Mouse (Mus musculus) kidney, embryonic 16.5 days (tissue): ENCODE measurements around the gene Supt3. TPM values are rescaled to one million over a fixed set of nuclear protein-coding genes. Genes with fewer than 3 reads are reported as not detected.

Experiments used
- ATAC-seq: fragments of 200-750 bp; cut with Nextera tagmentation; 2 replicates; pipeline ENCODE4 v1.8.0; 2017; ENCODE audit warnings: moderate TSS enrichment; ENCODE audit not compliant: low FRiP score, low TSS enrichment
- H3K27ac ChIP-seq: fragments of 300-500 bp; sonication (generic); 2 replicates; pipeline ENCODE4 v1.5.1; 2014; ENCODE audit warnings: low read length
- H3K27me3 ChIP-seq: fragments of 300-500 bp; sonication (generic); 2 replicates; pipeline ENCODE4 v1.6.1; 2014; ENCODE audit warnings: low read length, control low read depth, mixed read lengths; ENCODE audit not compliant: insufficient read depth
- H3K36me3 ChIP-seq: fragments of 300-500 bp; sonication (generic); 2 replicates; pipeline ENCODE4 v1.6.1; 2014; ENCODE audit warnings: low read length, control low read depth, mixed read lengths; ENCODE audit not compliant: insufficient read depth
- H3K4me1 ChIP-seq: fragments of 300-500 bp; sonication (generic); 2 replicates; pipeline ENCODE4 v1.6.1; 2014; ENCODE audit warnings: low read length, control low read depth, mixed read lengths; ENCODE audit not compliant: insufficient read depth
- H3K4me2 ChIP-seq: fragments of 300-500 bp; sonication (generic); replicated peaks from 2 replicates; pipeline ENCODE4 v1.6.1; 2014; ENCODE audit warnings: low read depth, low read length
- H3K4me3 ChIP-seq: fragments of 300-500 bp; sonication (generic); 2 replicates; pipeline ENCODE4 v1.5.1; 2014; ENCODE audit warnings: mild to moderate bottlenecking, low read length
- H3K9ac ChIP-seq: fragments of 300-500 bp; sonication (generic); replicated peaks from 2 replicates; pipeline ENCODE4 v1.6.1; 2014; ENCODE audit warnings: low read length
- H3K9me3 ChIP-seq: fragments of 300-500 bp; sonication (generic); 2 replicates; pipeline ENCODE4 v1.6.1; 2016; ENCODE audit warnings: low read length, control low read depth
- WGBS: fragments of 180-500 bp; shearing (Covaris S2); extraction: QIAGEN DNeasy Blood & Tissue Kit; methylation state at CpG from one replicate; pipeline ENCODE4 v1.1.7; 2014; 5-methylcytosine and 5-hydroxymethylcytosine counted together
- polyA plus RNA-seq: library from polyadenylated mRNA; unstranded; fragments of >200 nt; fragmentation: Nextera tagmentation; extraction: Ambion mirVana; gene quantifications from 2 replicates; pipeline ENCODE4 v1.2.1, GENCODE M21; 2015

Gene Supt3
- polyA plus RNA-seq, 1 experiment from 2014 or later: 20.7 TPM

- no peak overlapping the region for H3K9ac ChIP-seq
- ATAC-seq: no peak
- 29% methylated on average over 6 of the region's 6 CpGs for WGBS
- H3K4me3 ChIP-seq: no peak overlapping the region
- no peaks in the 10 kb centered on the region for H3K36me3 ChIP-seq
- no peaks in the 10 kb centered on the region for H3K27me3 ChIP-seq
- H3K4me1 ChIP-seq: peaks cover 3% of the 10 kb centered on the region; the same call in 1 of the 2 replicates
- H3K9me3 ChIP-seq: no peaks in the 10 kb centered on the region
- no peak overlapping the region for H3K27ac ChIP-seq
- no peak overlapping the region for H3K4me2 ChIP-seq
Measured at GRCm38 (mm10) chr17:45032209-45032608, 255.3 kb downstream of the Supt3 start.

GRCm38 (mm10) chr17:45033617-45034016 lies 256.7 kb downstream of the Supt3 start:
- H3K9ac ChIP-seq: no peak overlapping the region
- WGBS: 45% methylated on average over 7 of the region's 7 CpGs

DNA sequence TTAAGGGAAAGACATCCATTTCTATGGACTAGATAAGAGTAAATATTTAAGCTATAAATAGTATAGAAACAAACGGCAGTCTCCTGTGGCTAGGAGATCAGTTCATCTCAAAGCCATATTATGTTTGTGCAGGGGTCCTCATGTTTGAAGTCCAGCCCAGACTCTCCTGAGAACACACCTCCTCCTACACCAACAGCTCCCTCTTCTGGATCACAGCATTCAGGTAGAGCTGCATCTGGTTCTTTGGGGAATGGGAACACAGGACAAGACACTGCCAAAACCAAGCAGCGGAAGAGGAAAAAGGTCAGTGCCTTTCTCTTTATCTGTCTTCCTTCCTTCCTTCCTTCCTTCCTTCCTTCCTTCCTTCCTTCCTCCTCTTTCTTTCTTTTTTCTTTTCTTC lies 264.1 kb downstream of the Supt3 start:
- no peak overlapping the region for H3K4me2 ChIP-seq
- 79% methylated on average over 2 of the region's 2 CpGs for WGBS

More at GRCm38 (mm10) chr17:45033617-45034016, 256.7 kb downstream of the Supt3 start:
- H3K36me3 ChIP-seq: no peaks in the 10 kb centered on the region; the same call in 1 of the 2 replicates
- no peak overlapping the region for H3K4me3 ChIP-seq
- H3K4me2 ChIP-seq: no peak overlapping the region
- H3K27me3 ChIP-seq: no peaks in the 10 kb centered on the region
- ATAC-seq: no peak
- peaks cover 3% of the 10 kb centered on the region; the same call in 1 of the 2 replicates for H3K4me1 ChIP-seq
- no peaks in the 10 kb centered on the region for H3K9me3 ChIP-seq
- no peak overlapping the region for H3K27ac ChIP-seq

GRCm38 (mm10) chr17:45045804-45046203 lies 268.9 kb downstream of the Supt3 start:
- Histone ChIP-seq H3K27ac (no peak overlapping the region), H3K27me3 (no peaks in the 10 kb centered on the region), H3K9ac (no peak overlapping the region), H3K4me2 (no peak overlapping the region), H3K36me3 (0 out of 2 replicates have a peak, but pooled peaks cover 3% of the 10 kb centered on the region), H3K9me3 (no peaks in the 10 kb centered on the region; the same call in 1 of the 2 replicates), H3K4me3 (no peak overlapping the region), H3K4me1 (no peaks in the 10 kb centered on the region)
- ATAC-seq: no peak

More for the DNA sequence above, 264.1 kb downstream of the Supt3 start:
- ATAC-seq: no peak
- Histone ChIP-seq H3K4me1 (no peaks in the 10 kb centered on the region), H3K4me3 (no peak overlapping the region), H3K36me3 (peaks cover 3% of the 10 kb centered on the region; the same call in 1 of the 2 replicates), H3K27me3 (no peaks in the 10 kb centered on the region), H3K27ac (no peak overlapping the region), H3K9me3 (no peaks in the 10 kb centered on the region; the same call in 1 of the 2 replicates), H3K9ac (no peak overlapping the region)

GRCm38 (mm10) chr17:45046583-45046982 lies 269.6 kb downstream of the Supt3 start:
- H3K27me3 ChIP-seq: no peaks in the 10 kb centered on the region
- H3K4me1 ChIP-seq: no peaks in the 10 kb centered on the region
- H3K9ac ChIP-seq: no peak overlapping the region
- 98% methylated on average over 3 of the region's 3 CpGs for WGBS
- ATAC-seq: no peak
- H3K36me3 ChIP-seq: 0 out of 2 replicates have a peak, but pooled peaks cover 3% of the 10 kb centered on the region
- no peak overlapping the region for H3K4me2 ChIP-seq
- no peak overlapping the region for H3K4me3 ChIP-seq
- H3K27ac ChIP-seq: no peak overlapping the region
- no peaks in the 10 kb centered on the region; the same call in 1 of the 2 replicates for H3K9me3 ChIP-seq

DNA sequence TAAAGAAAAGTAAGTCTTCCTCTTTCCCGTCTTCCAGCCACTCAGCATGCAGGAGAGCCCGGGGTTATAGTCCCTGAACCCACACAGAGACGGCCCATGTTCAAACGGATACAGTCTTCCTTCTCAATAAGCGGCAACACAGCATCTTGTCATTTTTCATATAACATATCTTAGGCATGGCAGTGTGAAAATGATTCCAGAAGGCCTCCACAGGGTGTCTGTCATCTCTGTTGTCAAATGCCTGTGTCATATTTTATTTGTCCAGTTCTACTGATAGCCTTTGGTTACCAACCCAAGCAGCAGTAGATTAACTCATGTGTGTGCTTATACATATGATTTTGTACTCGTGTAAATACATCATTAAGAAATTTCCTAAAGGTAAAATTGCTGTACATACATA lies 270.3 kb downstream of the Supt3 start:
- ATAC-seq: no peak

DNA sequence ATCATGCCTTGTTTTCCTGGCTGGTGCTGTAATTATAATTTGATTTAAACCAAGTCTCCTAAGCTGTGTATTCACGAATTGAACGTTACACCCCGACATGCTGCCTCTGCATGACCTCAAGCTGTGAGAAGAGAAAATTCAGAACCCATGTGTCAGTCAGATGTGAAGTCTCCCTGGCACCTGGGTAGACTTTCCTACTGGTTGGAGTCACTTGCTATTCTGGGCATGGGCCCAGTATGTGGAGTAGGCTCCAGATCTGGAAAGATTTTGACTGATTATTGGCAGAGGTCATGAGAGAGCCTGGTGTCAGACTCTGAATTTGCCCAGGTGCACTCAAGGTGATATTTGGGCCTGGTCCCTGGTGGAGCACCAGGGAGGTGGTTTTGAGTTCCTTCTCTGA lies 275.0 kb downstream of the Supt3 start:
- Histone ChIP-seq H3K9me3 (no peaks in the 10 kb centered on the region), H3K9ac (no peak overlapping the region), H3K4me1 (no peaks in the 10 kb centered on the region), H3K4me3 (no peak overlapping the region), H3K27ac (no peak overlapping the region), H3K4me2 (no peak overlapping the region), H3K27me3 (no peaks in the 10 kb centered on the region), H3K36me3 (no peaks in the 10 kb centered on the region)
- 88% methylated on average over 3 of the region's 3 CpGs for WGBS
- ATAC-seq: no peak

More for the DNA sequence above, 270.3 kb downstream of the Supt3 start:
- 91% methylated on average over 6 of the region's 6 CpGs for WGBS
- Histone ChIP-seq H3K27ac (no peak overlapping the region), H3K9me3 (no peaks in the 10 kb centered on the region; the same call in 1 of the 2 replicates), H3K36me3 (0 out of 2 replicates have a peak, but pooled peaks cover 3% of the 10 kb centered on the region), H3K9ac (no peak overlapping the region), H3K4me3 (no peak overlapping the region), H3K4me2 (no peak overlapping the region), H3K4me1 (no peaks in the 10 kb centered on the region), H3K27me3 (no peaks in the 10 kb centered on the region)

GRCm38 (mm10) chr17:45053371-45053770 lies 276.4 kb downstream of the Supt3 start:
- H3K9me3 ChIP-seq: no peaks in the 10 kb centered on the region
- H3K27ac ChIP-seq: no peak overlapping the region
- H3K27me3 ChIP-seq: no peaks in the 10 kb centered on the region
- WGBS: 86% methylated on average over 3 of the region's 3 CpGs
- H3K9ac ChIP-seq: no peak overlapping the region
- no peaks in the 10 kb centered on the region for H3K36me3 ChIP-seq
- H3K4me3 ChIP-seq: no peak overlapping the region
- H3K4me1 ChIP-seq: no peaks in the 10 kb centered on the region
- no peak for ATAC-seq
- no peak overlapping the region for H3K4me2 ChIP-seq

GRCm38 (mm10) chr17:45054526-45054925 lies 277.6 kb downstream of the Supt3 start:
- WGBS: 67% methylated on average over 4 of the region's 4 CpGs
- Histone ChIP-seq H3K9me3 (no peaks in the 10 kb centered on the region), H3K27me3 (no peaks in the 10 kb centered on the region), H3K4me3 (no peak overlapping the region), H3K27ac (no peak overlapping the region), H3K4me1 (no peaks in the 10 kb centered on the region), H3K36me3 (no peaks in the 10 kb centered on the region), H3K9ac (no peak overlapping the region), H3K4me2 (no peak overlapping the region)
- no peak for ATAC-seq

- Histone ChIP-seq H3K9me3 (no peaks in the 10 kb centered on the region), H3K27me3 (no peaks in the 10 kb centered on the region), H3K4me1 (no peaks in the 10 kb centered on the region), H3K27ac (no peak overlapping the region), H3K9ac (no peak overlapping the region), H3K36me3 (no peaks in the 10 kb centered on the region), H3K4me2 (no peak overlapping the region), H3K4me3 (no peak overlapping the region)
- 53% methylated on average over 2 of the region's 2 CpGs for WGBS
- ATAC-seq: no peak
Measured at GRCm38 (mm10) chr17:45056894-45057293, 279.9 kb downstream of the Supt3 start.
